Mouse (Mus musculus) inflammation-experienced regulatory T-cells, adult 6 months (primary cell): ENCODE results near the gene Adssl1. TPM values are rescaled to one million over a fixed set of nuclear protein-coding genes. Genes with fewer than 3 reads are reported as not detected.
A peak's percentile ranks its signal among the peaks of the same experiment; 100 is the strongest.

Experiments
- ATAC-seq: one replicate; pipeline ENCODE4 v1.8.0; 2017
- polyA plus RNA-seq, 3 experiments: library from polyadenylated mRNA; unstranded; fragments of 100-300 nt; shearing (Covaris generic); gene quantifications; one replicate each; pipeline ENCODE4 v1.2.1; 2017

Gene Adssl1
- polyA plus RNA-seq, 3 experiments from 2014 or later = 0.99 to 1.9 (median 1.6) TPM

GRCm38 (mm10) chr12:112626455-112626854 lies 6.6 kb downstream of the Adssl1 start:
- ATAC-seq = no peak

GRCm38 (mm10) chr12:112627097-112627881 lies 7.4 kb downstream of the Adssl1 start:
- ATAC-seq = no peak

- ATAC-seq = no peak
These were observed 8.4 kb downstream of the Adssl1 start for GRCm38 (mm10) chr12:112628197-112628596.

GRCm38 (mm10) chr12:112628928-112629721 lies 9.3 kb downstream of the Adssl1 start:
- ATAC-seq = peak; percentile 77

GRCm38 (mm10) chr12:112630029-112630428 lies 10.2 kb downstream of the Adssl1 start:
- ATAC-seq = no peak

GRCm38 (mm10) chr12:112630796-112631195 lies 11.0 kb downstream of the Adssl1 start:
- no peak for ATAC-seq

GRCm38 (mm10) chr12:112631472-112631871 lies 11.6 kb downstream of the Adssl1 start:
- ATAC-seq = no peak

- no peak for ATAC-seq
These were observed 12.4 kb downstream of the Adssl1 start for GRCm38 (mm10) chr12:112632084-112632777.

GRCm38 (mm10) chr12:112632907-112633306 lies 13.1 kb downstream of the Adssl1 start:
- no peak for ATAC-seq

GRCm38 (mm10) chr12:112633686-112634085 lies 13.8 kb downstream of the Adssl1 start:
- ATAC-seq = no peak

- no peak for ATAC-seq
These were observed 19.7 kb downstream of the Adssl1 start for GRCm38 (mm10) chr12:112639526-112639925.

- ATAC-seq = no peak
These were observed 23.3 kb downstream of the Adssl1 start for GRCm38 (mm10) chr12:112643126-112643525.

- ATAC-seq = peak; percentile 87
These were observed 24.5 kb downstream of the Adssl1 start, which contains the start of gene Siva1 for GRCm38 (mm10) chr12:112644180-112644854. Siva1 (plus strand) TSS chr12:112644679.

GRCm38 (mm10) chr12:112644855-112645506 lies 25.1 kb downstream of the Adssl1 start:
- peak; percentile 46 for ATAC-seq

- no peak for ATAC-seq
These were observed 26.3 kb downstream of the Adssl1 start for GRCm38 (mm10) chr12:112646139-112646538.

- ATAC-seq = no peak
These were observed 28.2 kb downstream of the Adssl1 start for GRCm38 (mm10) chr12:112648081-112648480.

- no peak for ATAC-seq
These were observed 32.1 kb downstream of the Adssl1 start for GRCm38 (mm10) chr12:112651778-112652439.

- ATAC-seq = peak; percentile 77
These were observed 33.4 kb downstream of the Adssl1 start for GRCm38 (mm10) chr12:112653157-112653824.

GRCm38 (mm10) chr12:112654076-112654475 lies 34.2 kb downstream of the Adssl1 start:
- no peak for ATAC-seq

- ATAC-seq = no peak
These were observed 38.8 kb downstream of the Adssl1 start for GRCm38 (mm10) chr12:112658619-112659018.

- ATAC-seq = no peak
These were observed 39.3 kb downstream of the Adssl1 start for GRCm38 (mm10) chr12:112659109-112659508.
